Mouse (Mus musculus): ENCODE results near the gene Mroh7. TPM values are rescaled to one million over a fixed set of nuclear protein-coding genes. Genes with fewer than 3 reads are reported as not detected.
A peak's percentile ranks its signal among the peaks of the same experiment; 100 is the strongest.
"Not testable (repeated sequence)": the region's sequence is repeated elsewhere in the genome, so short reads cannot be mapped to it uniquely, and the experiment has no call there.

Mroh7 gene
- polyA plus RNA-seq, 1 experiment = 17.2 TPM

GRCm38 (mm10) chr4:106764166-106764565, 33.4 kb upstream of the Mroh7 start:
- H3K4me3 ChIP-seq (ENCODE audit: low read depth, low read length) = no peak overlapping the region
- H3K4me1 ChIP-seq (ENCODE audit: control insufficient read depth, insufficient read depth, insufficient read length, low read length) = no peaks in the 10 kb centered on the region
- H3K27ac ChIP-seq (ENCODE audit: insufficient read depth, low read depth, low read length) = no peak overlapping the region
- TF ChIP-seq CTCF (IDR thresholded peaks at IDR 0.05; ENCODE audit: extremely low read depth, insufficient read length, insufficient replicate concordance, low read depth, low read length) (no peak), POLR2A (IDR thresholded peaks at IDR 0.05; ENCODE audit: low read depth, low read length) (no peak)
- WGBS = 86% methylated on average over 7 of the region's 7 CpGs
- H3K27me3 ChIP-seq (ENCODE audit: control insufficient read depth, insufficient read depth, low read length) = no peaks in the 10 kb centered on the region
- H3K36me3 ChIP-seq (ENCODE audit: control insufficient read depth, insufficient read depth, low read length) = peaks cover 43% of the 10 kb centered on the region

GRCm38 (mm10) chr4:106751726-106752125, 21.0 kb upstream of the Mroh7 start:
- H3K36me3 ChIP-seq (ENCODE audit: control insufficient read depth, insufficient read depth, low read length) = peaks cover 63% of the 10 kb centered on the region
- WGBS = 86% methylated on average over 6 of the region's 6 CpGs
- peaks cover 8% of the 10 kb centered on the region for H3K4me1 ChIP-seq (ENCODE audit: control insufficient read depth, insufficient read depth, insufficient read length, low read length)
- H3K4me3 ChIP-seq (ENCODE audit: low read depth, low read length) = no peak overlapping the region
- H3K27ac ChIP-seq (ENCODE audit: insufficient read depth, low read depth, low read length) = no peak overlapping the region
- H3K27me3 ChIP-seq (ENCODE audit: control insufficient read depth, insufficient read depth, low read length) = no peaks in the 10 kb centered on the region
- no peak for TF ChIP-seq CTCF (IDR thresholded peaks at IDR 0.05; ENCODE audit: extremely low read depth, insufficient read length, insufficient replicate concordance, low read depth, low read length)
- TF ChIP-seq POLR2A (IDR thresholded peaks at IDR 0.05; ENCODE audit: low read depth, low read length) = no peak

- no peaks in the 10 kb centered on the region for H3K27me3 ChIP-seq (ENCODE audit: control insufficient read depth, insufficient read depth, low read length)
- TF ChIP-seq CTCF (IDR thresholded peaks at IDR 0.05; ENCODE audit: extremely low read depth, insufficient read length, insufficient replicate concordance, low read depth, low read length) (peak; percentile 62; the same call in 1 of the 2 replicates), POLR2A (IDR thresholded peaks at IDR 0.05; ENCODE audit: low read depth, low read length) (no peak)
- H3K4me3 ChIP-seq (ENCODE audit: low read depth, low read length) = peak overlapping the region; percentile 5; the same call in 1 of the 2 replicates
- no peak overlapping the region for H3K27ac ChIP-seq (ENCODE audit: insufficient read depth, low read depth, low read length)
- H3K36me3 ChIP-seq (ENCODE audit: control insufficient read depth, insufficient read depth, low read length) = peaks cover 54% of the 10 kb centered on the region
- H3K4me1 ChIP-seq (ENCODE audit: control insufficient read depth, insufficient read depth, insufficient read length, low read length) = peaks cover 8% of the 10 kb centered on the region
- 30% methylated on average over 7 of the region's 7 CpGs for WGBS
Observed at GRCm38 (mm10) chr4:106749699-106750098, 19.0 kb upstream of the Mroh7 start.

- WGBS = 100% methylated on average over 1 of the region's 1 CpGs
Observed at GRCm38 (mm10) chr4:106747001-106747580, 16.4 kb upstream of the Mroh7 start.

GRCm38 (mm10) chr4:106745862-106746261, 15.1 kb upstream of the Mroh7 start:
- H3K4me1 ChIP-seq (ENCODE audit: control insufficient read depth, insufficient read depth, insufficient read length, low read length) = peaks cover 8% of the 10 kb centered on the region
- WGBS = 85% methylated on average over 7 of the region's 7 CpGs
- no peaks in the 10 kb centered on the region for H3K27me3 ChIP-seq (ENCODE audit: control insufficient read depth, insufficient read depth, low read length)
- no peak overlapping the region for H3K4me3 ChIP-seq (ENCODE audit: low read depth, low read length)
- no peak overlapping the region for H3K27ac ChIP-seq (ENCODE audit: insufficient read depth, low read depth, low read length)
- H3K36me3 ChIP-seq (ENCODE audit: control insufficient read depth, insufficient read depth, low read length) = peaks cover 32% of the 10 kb centered on the region
- TF ChIP-seq POLR2A (IDR thresholded peaks at IDR 0.05; ENCODE audit: low read depth, low read length) (no peak), CTCF (IDR thresholded peaks at IDR 0.05; ENCODE audit: extremely low read depth, insufficient read length, insufficient replicate concordance, low read depth, low read length) (no peak)

More at GRCm38 (mm10) chr4:106747001-106747580, 16.4 kb upstream of the Mroh7 start:
- Histone ChIP-seq H3K27me3 (ENCODE audit: control insufficient read depth, insufficient read depth, low read length) (no peaks in the 10 kb centered on the region), H3K4me1 (ENCODE audit: control insufficient read depth, insufficient read depth, insufficient read length, low read length) (peaks cover 8% of the 10 kb centered on the region), H3K4me3 (ENCODE audit: low read depth, low read length) (no peak overlapping the region), H3K27ac (ENCODE audit: insufficient read depth, low read depth, low read length) (no peak overlapping the region), H3K36me3 (ENCODE audit: control insufficient read depth, insufficient read depth, low read length) (peaks cover 38% of the 10 kb centered on the region)
- no peak for TF ChIP-seq POLR2A (IDR thresholded peaks at IDR 0.05; ENCODE audit: low read depth, low read length)
- TF ChIP-seq CTCF (IDR thresholded peaks at IDR 0.05; ENCODE audit: extremely low read depth, insufficient read length, insufficient replicate concordance, low read depth, low read length) = no peak

- Histone ChIP-seq H3K27ac (ENCODE audit: insufficient read depth, low read depth, low read length) (no peak overlapping the region), H3K27me3 (ENCODE audit: control insufficient read depth, insufficient read depth, low read length) (no peaks in the 10 kb centered on the region), H3K36me3 (ENCODE audit: control insufficient read depth, insufficient read depth, low read length) (no peaks in the 10 kb centered on the region), H3K4me1 (ENCODE audit: control insufficient read depth, insufficient read depth, insufficient read length, low read length) (peaks cover 19% of the 10 kb centered on the region), H3K4me3 (ENCODE audit: low read depth, low read length) (no peak overlapping the region)
- TF ChIP-seq POLR2A (IDR thresholded peaks at IDR 0.05; ENCODE audit: low read depth, low read length) (no peak), CTCF (IDR thresholded peaks at IDR 0.05; ENCODE audit: extremely low read depth, insufficient read length, insufficient replicate concordance, low read depth, low read length) (no peak)
- WGBS = 53% methylated on average over 3 of the region's 3 CpGs
Observed at GRCm38 (mm10) chr4:106737904-106738303, 7.2 kb upstream of the Mroh7 start.

- not testable (repeated sequence) for H3K36me3 ChIP-seq (ENCODE audit: control insufficient read depth, insufficient read depth, low read length); H3K27ac ChIP-seq (ENCODE audit: insufficient read depth, low read depth, low read length); H3K4me3 ChIP-seq (ENCODE audit: low read depth, low read length); H3K27me3 ChIP-seq (ENCODE audit: control insufficient read depth, insufficient read depth, low read length)
- H3K4me1 ChIP-seq (ENCODE audit: control insufficient read depth, insufficient read depth, insufficient read length, low read length) = peaks cover 22% of the 10 kb centered on the region
- WGBS = 97% methylated on average over 1 of the region's 1 CpGs
Observed at GRCm38 (mm10) chr4:106736884-106737283, 6.2 kb upstream of the Mroh7 start.
